Mouse (Mus musculus) stomach, postnatal 0 days (tissue): Measurements from ENCODE around the gene Xpa.

Experiments used
- CTCF ChIP-seq: IDR thresholded peaks from 2 replicates; pipeline ENCODE4 v1.5.1; 2016; ENCODE audit warnings: antibody characterized with exemption, low read depth, mild to moderate bottlenecking, moderate library complexity
- EP300 ChIP-seq: optimal IDR thresholded peaks from 2 replicates; pipeline ENCODE3; 2016; ENCODE audit warnings: antibody characterized with exemption

DNA sequence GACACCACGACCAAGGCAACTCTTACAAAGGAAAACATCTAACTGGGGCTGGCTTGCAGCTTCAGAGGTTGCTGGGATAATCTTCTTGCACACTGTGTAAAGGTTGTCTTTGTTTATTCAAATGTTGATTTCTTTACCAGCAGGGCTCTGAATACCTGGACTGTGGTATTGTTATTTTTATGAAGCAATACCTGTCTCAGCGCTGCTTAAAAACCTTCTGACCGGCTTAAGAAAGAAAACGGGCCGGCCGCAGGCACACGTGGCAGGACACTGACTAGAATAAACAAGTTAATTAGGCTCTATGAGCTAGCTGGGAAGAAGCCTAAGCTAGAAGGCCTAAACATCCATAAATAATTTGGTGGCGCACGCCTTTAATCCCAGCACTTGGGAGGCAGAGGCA, 10.2 kb downstream of the Xpa start:
- TF ChIP-seq CTCF = no peak
- TF ChIP-seq EP300 = no peak
